Mouse (Mus musculus) kidney, embryonic 15.5 days (tissue): ENCODE measurements around the gene Kif7. TPM values are rescaled to one million over a fixed set of nuclear protein-coding genes. Genes with fewer than 3 reads are reported as not detected.
A peak's percentile ranks its signal among the peaks of the same experiment; 100 is the strongest.

Source experiments
- ATAC-seq: fragments of 200-750 bp; cut with Nextera tagmentation; replicated peaks from 2 replicates; pipeline ENCODE4 v1.8.0; 2017; ENCODE audit warnings: moderate TSS enrichment; ENCODE audit not compliant: low FRiP score
- H3K27ac ChIP-seq: fragments of 300-500 bp; sonication (generic); 2 replicates; pipeline ENCODE4 v1.5.1; 2015; ENCODE audit warnings: mild to moderate bottlenecking, inconsistent platforms
- H3K27me3 ChIP-seq: fragments of 300-500 bp; sonication (generic); 2 replicates; pipeline ENCODE4 v1.6.1; 2015; ENCODE audit warnings: inconsistent platforms
- H3K36me3 ChIP-seq: fragments of 300-500 bp; sonication (generic); 2 replicates; pipeline ENCODE4 v1.6.1; 2015; ENCODE audit warnings: inconsistent platforms
- H3K4me1 ChIP-seq: fragments of 300-500 bp; sonication (generic); 2 replicates; pipeline ENCODE4 v1.6.1; 2015; ENCODE audit warnings: inconsistent platforms
- H3K4me2 ChIP-seq: fragments of 300-500 bp; sonication (generic); 2 replicates; pipeline ENCODE4 v1.6.1; 2015; ENCODE audit warnings: moderate library complexity, mild to moderate bottlenecking, inconsistent platforms
- H3K4me3 ChIP-seq: fragments of 300-500 bp; sonication (generic); replicated peaks from 2 replicates; pipeline ENCODE4 v1.5.1; 2015; ENCODE audit warnings: mild to moderate bottlenecking, inconsistent platforms
- H3K9ac ChIP-seq: fragments of 300-500 bp; sonication (generic); 2 replicates; pipeline ENCODE4 v1.6.1; 2015; ENCODE audit warnings: mild to moderate bottlenecking, inconsistent platforms
- H3K9me3 ChIP-seq: fragments of 300-500 bp; sonication (generic); replicated peaks from 2 replicates; pipeline ENCODE4 v1.6.1; 2016; ENCODE audit warnings: inconsistent platforms
- WGBS: fragments of 180-500 bp; shearing (Covaris S2); methylation state at CpG from one replicate; pipeline ENCODE4 v1.1.7; 2015; ENCODE audit warnings: mixed read lengths; 5-methylcytosine and 5-hydroxymethylcytosine counted together
- polyA plus RNA-seq: library from polyadenylated mRNA; unstranded; fragments of >200 nt; fragmentation: Nextera tagmentation; extraction: Ambion mirVana; gene quantifications from 2 replicates; pipeline ENCODE4 v1.2.1, GENCODE M21; 2015

Gene Kif7
- polyA plus RNA-seq, 1 experiment from 2014 or later = 5.1 TPM

- H3K36me3 ChIP-seq = peaks cover 7% of the 10 kb centered on the region
- H3K27ac ChIP-seq = no peak overlapping the region
- H3K9ac ChIP-seq = peak overlapping the region; percentile 63
- peak overlapping the region; percentile 99 for H3K4me2 ChIP-seq
- H3K4me1 ChIP-seq = peaks cover 7% of the 10 kb centered on the region
- 18% methylated on average over 11 of the region's 11 CpGs for WGBS
- no peaks in the 10 kb centered on the region for H3K9me3 ChIP-seq
- no peaks in the 10 kb centered on the region for H3K27me3 ChIP-seq
- no peak for ATAC-seq
- H3K4me3 ChIP-seq = peak overlapping the region; percentile 79
These were observed 26.7 kb upstream of the Kif7 start for GRCm38 (mm10) chr7:79742277-79742658.

GRCm38 (mm10) chr7:79740279-79740678, 24.8 kb upstream of the Kif7 start:
- no peak overlapping the region for H3K4me3 ChIP-seq

DNA sequence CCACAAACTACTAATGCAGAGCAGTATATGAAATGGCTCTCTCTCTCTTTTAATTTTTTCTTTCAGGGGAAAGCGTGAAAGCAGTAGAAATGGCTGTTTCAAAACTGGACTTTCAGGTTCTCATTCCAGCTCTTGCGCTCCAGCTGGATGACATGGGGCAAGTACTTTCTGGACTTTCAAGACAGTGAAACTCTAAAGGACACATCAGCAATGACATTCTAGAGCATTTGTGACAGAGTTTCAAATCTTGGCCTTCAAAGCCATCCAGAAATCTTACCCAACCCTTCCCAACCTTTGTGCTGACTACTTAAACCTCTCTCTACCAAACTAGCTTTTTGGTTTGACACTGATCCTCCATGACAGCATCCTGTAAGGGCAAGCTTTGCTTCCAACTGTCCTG, 23.4 kb upstream of the Kif7 start:
- peaks cover 17% of the 10 kb centered on the region for H3K36me3 ChIP-seq
- ATAC-seq = no peak
- peaks cover 7% of the 10 kb centered on the region for H3K4me1 ChIP-seq
- H3K4me2 ChIP-seq = no peak overlapping the region
- WGBS = 88% methylated on average over 2 of the region's 2 CpGs
- no peak overlapping the region for H3K27ac ChIP-seq
- no peak overlapping the region for H3K4me3 ChIP-seq
- no peaks in the 10 kb centered on the region for H3K9me3 ChIP-seq
- no peaks in the 10 kb centered on the region for H3K27me3 ChIP-seq
- H3K9ac ChIP-seq = no peak overlapping the region

More at GRCm38 (mm10) chr7:79740279-79740678, 24.8 kb upstream of the Kif7 start:
- Histone ChIP-seq H3K27me3 (no peaks in the 10 kb centered on the region), H3K4me1 (peaks cover 7% of the 10 kb centered on the region), H3K27ac (no peak overlapping the region), H3K4me2 (no peak overlapping the region), H3K9me3 (no peaks in the 10 kb centered on the region), H3K9ac (no peak overlapping the region), H3K36me3 (peaks cover 17% of the 10 kb centered on the region)
- no peak for ATAC-seq
- WGBS = 76% methylated on average over 4 of the region's 4 CpGs

DNA sequence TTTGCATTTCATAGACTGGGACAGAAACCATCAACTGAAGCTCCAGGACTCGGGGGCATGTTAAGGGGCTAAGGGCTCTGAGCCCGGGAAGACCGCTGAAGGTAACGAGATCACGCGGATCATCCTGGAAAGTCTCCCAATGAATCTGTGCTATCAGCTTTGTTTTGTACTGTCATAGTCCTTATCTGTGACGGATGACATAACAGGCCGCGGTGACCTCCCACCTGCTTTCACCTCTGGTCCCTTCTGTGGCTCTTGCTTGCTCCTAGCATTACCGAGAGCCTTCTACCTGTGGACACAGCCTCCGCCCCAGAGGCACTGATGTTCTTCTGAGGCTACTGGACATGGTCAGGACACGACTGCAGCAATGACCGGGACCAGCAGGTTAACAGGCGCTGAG, 21.0 kb upstream of the Kif7 start:
- peaks cover 17% of the 10 kb centered on the region for H3K36me3 ChIP-seq
- no peak overlapping the region for H3K4me2 ChIP-seq
- no peaks in the 10 kb centered on the region for H3K9me3 ChIP-seq
- no peak overlapping the region for H3K4me3 ChIP-seq
- 88% methylated on average over 14 of the region's 14 CpGs for WGBS
- H3K4me1 ChIP-seq = no peaks in the 10 kb centered on the region
- ATAC-seq = no peak
- H3K27ac ChIP-seq = no peak overlapping the region
- no peaks in the 10 kb centered on the region for H3K27me3 ChIP-seq
- H3K9ac ChIP-seq = no peak overlapping the region

DNA sequence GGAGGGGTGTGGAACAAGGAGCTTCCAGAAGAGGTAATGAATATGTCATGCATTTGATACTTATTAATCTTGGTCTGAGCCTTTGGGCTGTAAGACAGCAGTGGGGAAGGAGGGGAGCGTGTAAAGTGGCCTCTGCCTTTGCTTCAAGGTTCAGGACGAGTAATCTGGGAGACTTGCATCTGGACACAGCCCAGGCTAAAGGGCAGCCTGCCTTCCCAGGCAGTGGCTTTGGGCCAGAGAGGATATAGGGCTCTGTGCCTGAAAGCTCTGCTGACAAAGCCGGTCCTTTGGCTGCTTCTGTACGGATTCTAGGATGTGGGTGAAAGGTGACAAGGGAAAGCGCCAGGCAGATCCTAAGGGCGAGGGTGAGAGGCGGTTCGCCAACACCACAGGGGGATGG, 19.0 kb upstream of the Kif7 start:
- 62% methylated on average over 8 of the region's 8 CpGs for WGBS
- Histone ChIP-seq H3K36me3 (peaks cover 13% of the 10 kb centered on the region), H3K4me3 (no peak overlapping the region), H3K9ac (no peak overlapping the region), H3K27me3 (no peaks in the 10 kb centered on the region), H3K27ac (no peak overlapping the region), H3K4me1 (no peaks in the 10 kb centered on the region), H3K9me3 (no peaks in the 10 kb centered on the region), H3K4me2 (no peak overlapping the region)
- ATAC-seq = 0 out of 2 replicates have a peak, but pooled peaks have one; percentile 69

DNA sequence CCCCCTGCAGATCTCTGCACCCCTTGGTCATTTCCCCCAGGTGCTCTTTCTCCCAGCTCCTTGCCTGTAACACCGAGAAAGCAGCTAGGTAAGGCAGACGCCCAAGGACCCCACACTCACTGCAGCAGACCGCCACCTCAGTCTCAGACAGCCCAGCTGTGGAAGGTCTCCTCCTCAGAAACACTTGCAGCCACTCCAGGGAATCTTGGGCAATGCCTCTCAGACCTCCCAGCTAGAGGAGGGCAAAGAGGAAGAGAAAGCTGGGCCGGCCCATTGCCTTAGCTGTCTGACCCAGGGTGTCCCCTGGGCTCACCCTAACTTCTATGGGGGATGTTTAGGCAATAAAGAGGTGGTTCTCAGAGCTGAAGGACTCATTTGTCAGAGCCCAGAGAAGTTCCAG, 17.1 kb upstream of the Kif7 start, which contains the start of gene Plin1:
Plin1 (minus strand) TSS at position 282 of the 400 bp plus-strand sequence.
- 67% methylated on average over 4 of the region's 4 CpGs for WGBS
- H3K4me1 ChIP-seq = 0 out of 2 replicates have a peak, but pooled peaks cover 3% of the 10 kb centered on the region

DNA sequence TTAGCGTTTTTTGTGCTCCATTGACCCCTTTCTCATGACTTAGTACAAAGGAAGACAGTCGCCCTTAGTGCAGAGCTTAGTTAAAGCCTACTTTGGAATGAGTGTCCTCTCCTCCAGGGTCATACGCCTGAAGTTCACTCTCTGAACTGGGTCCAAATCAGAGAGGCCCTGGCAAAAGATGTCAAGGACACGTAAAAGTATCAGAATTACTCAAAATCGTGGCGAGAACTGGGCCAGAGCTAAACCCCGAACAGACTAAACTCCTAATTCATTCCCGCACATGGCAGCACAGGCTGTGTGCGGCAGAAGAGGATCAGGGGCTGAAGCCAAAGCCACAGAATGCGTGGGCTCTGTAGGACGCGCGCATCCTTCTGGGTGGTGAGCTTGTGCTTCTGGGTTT, 15.9 kb upstream of the Kif7 start:
- peaks cover 4% of the 10 kb centered on the region for H3K27me3 ChIP-seq
- WGBS = 84% methylated on average over 13 of the region's 13 CpGs
- H3K27ac ChIP-seq = no peak overlapping the region
- H3K36me3 ChIP-seq = 0 out of 2 replicates have a peak, but pooled peaks cover 1% of the 10 kb centered on the region
- H3K4me3 ChIP-seq = no peak overlapping the region
- 0 out of 2 replicates have a peak, but pooled peaks cover 3% of the 10 kb centered on the region for H3K4me1 ChIP-seq
- no peak overlapping the region for H3K4me2 ChIP-seq
- no peak overlapping the region for H3K9ac ChIP-seq
- H3K9me3 ChIP-seq = no peaks in the 10 kb centered on the region
- ATAC-seq = no peak

More for the DNA sequence above, 17.1 kb upstream of the Kif7 start, which contains the start of gene Plin1:
- Histone ChIP-seq H3K4me3 (no peak within 1 kb of the TSS), H3K9ac (no peak within 1 kb of the TSS), H3K27ac (no peak within 1 kb of the TSS), H3K4me2 (no peak within 1 kb of the TSS), H3K9me3 (no peaks in the 10 kb centered on the region), H3K36me3 (peaks cover 13% of the 10 kb centered on the region), H3K27me3 (peaks cover 4% of the 10 kb centered on the region; the same call in 1 of the 2 replicates)
- ATAC-seq = no peak

DNA sequence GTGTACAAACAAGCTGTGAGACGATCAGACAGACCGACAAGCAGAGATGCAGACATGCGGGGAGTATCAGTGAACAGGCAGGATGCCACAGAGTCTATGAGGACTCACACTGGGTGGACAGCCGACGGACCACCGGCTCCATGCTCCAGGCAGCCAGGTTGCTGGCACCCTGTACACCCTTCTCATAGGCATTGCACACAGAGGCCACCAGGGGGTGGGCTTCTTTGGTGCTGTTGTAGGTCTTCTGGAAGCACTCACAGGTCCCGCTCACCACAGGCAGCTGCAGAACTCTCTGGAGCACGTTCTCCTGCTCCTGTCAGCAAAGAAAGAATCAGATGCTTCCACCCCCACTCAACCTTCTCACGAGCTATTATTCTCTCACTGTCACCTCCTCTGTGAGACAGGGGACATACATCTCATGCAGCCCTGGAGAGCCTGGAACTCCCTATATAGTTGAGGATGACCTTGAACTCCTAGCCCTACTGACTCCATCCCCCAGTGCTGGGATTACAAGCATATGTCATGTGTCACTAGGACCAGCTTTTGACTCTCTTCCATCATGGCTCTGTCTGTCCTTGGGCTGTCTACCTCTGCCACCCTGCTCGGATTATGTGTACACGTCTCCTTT, 14.3 kb upstream of the Kif7 start:
- H3K4me2 ChIP-seq = no peak overlapping the region
- 0 out of 2 replicates have a peak, but pooled peaks cover 3% of the 10 kb centered on the region for H3K4me1 ChIP-seq
- WGBS = 70% methylated on average over 11 of the region's 11 CpGs
- no peaks in the 10 kb centered on the region for H3K36me3 ChIP-seq
- peaks cover 10% of the 10 kb centered on the region for H3K27me3 ChIP-seq
- ATAC-seq = no peak
- no peaks in the 10 kb centered on the region for H3K9me3 ChIP-seq
- no peak overlapping the region for H3K4me3 ChIP-seq
- no peak overlapping the region for H3K27ac ChIP-seq
- H3K9ac ChIP-seq = no peak overlapping the region

DNA sequence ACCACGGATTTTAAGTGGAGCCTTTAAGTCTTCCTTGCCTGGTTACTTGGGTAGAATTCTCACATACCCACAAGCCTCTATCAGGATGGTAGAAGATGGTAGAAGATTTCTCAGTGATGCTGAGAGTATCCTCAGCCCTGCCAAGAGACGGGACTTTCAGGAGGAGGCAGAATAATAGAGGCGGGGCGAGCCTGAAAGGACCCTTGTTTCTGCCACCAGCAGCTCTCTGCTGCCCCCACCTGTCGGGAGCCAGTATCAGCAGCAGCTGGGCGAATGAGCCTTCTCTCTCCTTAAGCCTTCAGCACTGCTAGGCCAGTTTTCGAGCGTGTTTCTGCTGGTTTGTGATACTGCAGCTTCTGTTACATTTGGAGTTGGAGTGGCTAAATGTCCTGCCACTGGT, 13.6 kb upstream of the Kif7 start:
- no peaks in the 10 kb centered on the region for H3K9me3 ChIP-seq
- no peak overlapping the region for H3K9ac ChIP-seq
- 0 out of 2 replicates have a peak, but pooled peaks cover 3% of the 10 kb centered on the region for H3K4me1 ChIP-seq
- H3K36me3 ChIP-seq = no peaks in the 10 kb centered on the region
- 7% methylated on average over 8 of the region's 8 CpGs for WGBS
- no peak overlapping the region for H3K27ac ChIP-seq
- peaks cover 10% of the 10 kb centered on the region for H3K27me3 ChIP-seq
- no peak overlapping the region for H3K4me2 ChIP-seq
- ATAC-seq = no peak
- no peak overlapping the region for H3K4me3 ChIP-seq

DNA sequence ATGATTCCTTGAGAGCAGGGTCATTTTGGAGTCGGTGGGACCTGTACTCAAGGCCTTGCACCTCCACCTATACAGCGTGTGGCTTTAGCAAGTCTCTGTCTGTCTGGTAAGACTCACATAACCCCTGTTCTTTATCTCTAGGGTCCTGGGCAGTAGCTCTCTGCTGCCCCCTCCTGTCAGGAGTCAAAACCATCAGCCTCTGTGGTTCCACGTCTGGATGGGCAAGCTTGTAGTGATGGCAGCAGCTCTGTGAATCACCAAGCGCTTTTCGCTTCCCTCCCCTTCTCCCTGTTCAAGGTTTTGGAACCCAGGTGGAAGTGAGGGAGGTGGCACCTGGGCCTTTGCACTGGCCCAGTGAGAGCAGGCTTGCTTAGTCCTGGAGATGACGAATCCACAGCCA, 12.7 kb upstream of the Kif7 start:
- no peak overlapping the region for H3K4me2 ChIP-seq
- no peak overlapping the region for H3K27ac ChIP-seq
- no peaks in the 10 kb centered on the region for H3K36me3 ChIP-seq
- no peaks in the 10 kb centered on the region for H3K9me3 ChIP-seq
- WGBS = 24% methylated on average over 6 of the region's 6 CpGs
- peaks cover 18% of the 10 kb centered on the region for H3K27me3 ChIP-seq
- no peak overlapping the region for H3K4me3 ChIP-seq
- H3K9ac ChIP-seq = no peak overlapping the region
- 0 out of 2 replicates have a peak, but pooled peaks have one; percentile 19 for ATAC-seq
- 0 out of 2 replicates have a peak, but pooled peaks cover 3% of the 10 kb centered on the region for H3K4me1 ChIP-seq

DNA sequence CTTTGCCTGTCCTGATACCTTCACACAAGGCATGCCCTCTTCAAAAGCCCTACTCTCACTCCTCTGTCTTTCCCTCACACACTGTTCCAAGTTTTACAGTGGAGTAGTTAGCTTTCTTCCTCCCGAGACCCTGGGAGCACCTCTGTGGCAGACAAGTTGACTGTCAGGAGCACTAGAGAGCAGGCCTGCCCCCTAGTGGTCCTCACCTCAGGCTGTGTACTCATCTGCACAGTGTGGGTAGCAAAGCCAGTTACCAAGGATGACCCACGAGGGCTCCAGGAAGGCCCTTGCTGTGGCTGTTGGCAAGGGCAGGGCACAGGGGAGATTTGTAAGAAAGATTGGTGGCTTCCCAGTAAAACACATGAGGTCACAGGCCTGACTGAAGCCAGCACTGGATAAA, 11.6 kb upstream of the Kif7 start:
- WGBS = 12% methylated on average over 2 of the region's 2 CpGs
- H3K9me3 ChIP-seq = no peaks in the 10 kb centered on the region
- no peaks in the 10 kb centered on the region for H3K36me3 ChIP-seq
- no peak overlapping the region for H3K4me2 ChIP-seq
- H3K4me1 ChIP-seq = 0 out of 2 replicates have a peak, but pooled peaks cover 3% of the 10 kb centered on the region
- no peak overlapping the region for H3K9ac ChIP-seq
- H3K4me3 ChIP-seq = no peak overlapping the region
- H3K27me3 ChIP-seq = peaks cover 29% of the 10 kb centered on the region
- no peak overlapping the region for H3K27ac ChIP-seq
- ATAC-seq = no peak

DNA sequence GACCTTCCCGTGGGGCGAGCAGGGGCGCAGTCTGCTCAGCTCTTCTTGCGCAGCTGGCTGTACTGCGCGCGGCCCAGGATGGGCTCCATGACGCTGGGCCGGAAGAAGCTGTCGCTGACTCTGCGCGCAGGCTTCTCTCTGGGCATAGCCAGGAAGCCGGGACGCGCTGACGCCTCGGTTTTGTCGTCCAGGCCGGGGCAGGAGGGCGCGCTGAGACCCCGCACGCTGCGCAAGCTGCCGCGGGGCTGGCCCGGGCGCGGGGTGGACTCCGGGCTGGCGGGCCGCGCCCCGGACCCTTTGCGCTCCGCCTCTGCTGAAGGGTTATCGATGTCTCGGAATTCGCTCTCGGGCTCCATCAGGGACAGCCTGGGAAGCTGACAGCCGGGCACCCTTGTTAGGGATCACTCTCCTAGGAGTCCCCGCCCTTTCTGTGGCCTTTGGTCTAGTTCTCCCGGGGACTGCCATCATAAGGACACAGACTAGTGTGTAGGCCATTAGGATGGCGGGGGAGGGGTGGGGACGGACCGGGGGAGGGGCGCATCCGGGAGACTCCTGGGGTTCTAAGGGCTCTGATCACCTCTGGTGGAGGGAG, 6.0 kb upstream of the Kif7 start:
- Histone ChIP-seq H3K4me1 (peaks cover 11% of the 10 kb centered on the region), H3K9ac (peak overlapping the region; percentile 65), H3K27ac (no peak overlapping the region), H3K9me3 (no peaks in the 10 kb centered on the region), H3K36me3 (no peaks in the 10 kb centered on the region), H3K4me3 (peak overlapping the region; percentile 65), H3K4me2 (peak overlapping the region; percentile 92), H3K27me3 (peaks cover 52% of the 10 kb centered on the region)
- ATAC-seq = peak; percentile 76
- under 1% methylated on average over 48 of the region's 48 CpGs for WGBS
